Mouse (Mus musculus): Measurements from ENCODE around the gene Cdc42. TPM values are rescaled to one million over a fixed set of nuclear protein-coding genes. Genes with fewer than 3 reads are reported as not detected.

Cdc42 gene
- polyA plus RNA-seq, 1 experiment, result 298 TPM

DNA sequence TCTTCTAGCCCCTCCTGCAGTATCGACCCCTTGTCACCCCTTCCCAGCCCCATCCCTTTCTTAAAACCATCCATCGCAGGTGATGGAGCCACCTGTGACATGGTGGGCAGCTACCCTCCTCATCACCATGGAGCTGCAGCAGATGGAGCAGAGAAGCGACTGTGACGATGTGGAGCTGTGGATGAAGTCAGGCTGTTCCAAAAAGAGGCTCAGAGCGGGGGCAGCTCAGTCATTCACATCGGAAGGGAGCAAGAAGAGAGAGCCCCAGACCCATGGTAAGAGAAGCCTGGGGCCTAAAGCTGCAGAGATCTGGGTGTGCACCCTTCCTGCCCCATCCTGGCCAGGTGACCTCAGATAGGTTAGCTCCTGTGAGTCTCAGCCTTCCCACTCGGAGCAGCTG is 53.4 kb downstream of the Cdc42 start:
- no peak overlapping the region for H3K4me2 ChIP-seq (ENCODE audit: low read depth)
- no peaks in the 10 kb centered on the region for H3K36me3 ChIP-seq (ENCODE audit: control insufficient read depth, insufficient read depth)
- no peaks in the 10 kb centered on the region for H3K27me3 ChIP-seq (ENCODE audit: control insufficient read depth, insufficient read depth, insufficient read length)
- no peak overlapping the region for H3ac ChIP-seq (ENCODE audit: control insufficient read depth, insufficient read length)
- no peak overlapping the region for H3K4me3 ChIP-seq
- no peaks in the 10 kb centered on the region for H3K79me2 ChIP-seq (ENCODE audit: control insufficient read depth, insufficient read depth)
- TF ChIP-seq USF1 (IDR thresholded peaks at IDR 0.05; ENCODE audit: low read depth) (no peak), E2F4 (IDR thresholded peaks at IDR 0.05; ENCODE audit: insufficient read depth) (no peak), SRF (IDR thresholded peaks at IDR 0.05; ENCODE audit: control insufficient read depth, insufficient read length, low read depth) (no peak), REST (IDR thresholded peaks at IDR 0.05; ENCODE audit: insufficient read depth, insufficient read length) (no peak), POLR2A (IDR thresholded peaks at IDR 0.05; ENCODE audit: insufficient read length, low read depth) (no peak), MYOD1 (IDR thresholded peaks at IDR 0.05; ENCODE audit: control insufficient read depth in 1 of 3, insufficient read length in 2 of 3, low read depth in 2 of 3) (no peak)

- Histone ChIP-seq H3K4me3 (no peak overlapping the region), H3K79me2 (ENCODE audit: control insufficient read depth, insufficient read depth) (no peaks in the 10 kb centered on the region), H3K27me3 (ENCODE audit: control insufficient read depth, insufficient read depth, insufficient read length) (no peaks in the 10 kb centered on the region), H3ac (ENCODE audit: control insufficient read depth, insufficient read length) (no peak overlapping the region), H3K4me2 (ENCODE audit: low read depth) (no peak overlapping the region), H3K36me3 (ENCODE audit: control insufficient read depth, insufficient read depth) (no peaks in the 10 kb centered on the region)
- TF ChIP-seq POLR2AphosphoS2 (IDR thresholded peaks at IDR 0.05; ENCODE audit: insufficient read length, low read depth), result peak; percentile 41
- no peak for TF ChIP-seq REST (IDR thresholded peaks at IDR 0.05; ENCODE audit: insufficient read depth, insufficient read length)
Observed at GRCm38 (mm10) chr4:137301635-137302034, 55.9 kb downstream of the Cdc42 start.

DNA sequence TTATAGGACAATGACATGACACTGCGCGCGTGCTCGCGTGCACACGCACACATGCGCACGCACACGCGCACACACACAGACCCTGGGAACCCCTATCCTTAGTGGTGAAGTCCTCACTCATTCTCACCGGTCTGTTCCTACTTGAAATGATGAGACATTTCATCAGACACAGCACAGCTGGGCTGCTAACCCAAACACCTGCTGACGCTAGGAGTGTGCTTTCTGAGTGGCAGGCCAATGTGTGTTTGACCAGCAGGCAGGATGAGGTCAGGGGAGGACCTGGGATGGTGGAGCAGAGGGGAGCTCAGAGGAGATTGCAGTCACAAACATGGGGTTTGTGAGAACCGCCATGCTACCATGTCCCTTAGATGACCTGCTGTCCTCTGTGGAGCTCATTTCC is 57.3 kb downstream of the Cdc42 start:
- no peaks in the 10 kb centered on the region for H3K36me3 ChIP-seq (ENCODE audit: control insufficient read depth, insufficient read depth)
- no peaks in the 10 kb centered on the region for H3K27me3 ChIP-seq (ENCODE audit: control insufficient read depth, insufficient read depth, insufficient read length)
- H3K4me2 ChIP-seq (ENCODE audit: low read depth), result no peak overlapping the region
- H3K79me2 ChIP-seq (ENCODE audit: control insufficient read depth, insufficient read depth), result no peaks in the 10 kb centered on the region
- TF ChIP-seq TCF12 (IDR thresholded peaks at IDR 0.05; ENCODE audit: insufficient read depth, poor library complexity, severe bottlenecking) (peak; percentile 64), REST (IDR thresholded peaks at IDR 0.05; ENCODE audit: insufficient read depth, insufficient read length) (no peak), MYOD1 (IDR thresholded peaks at IDR 0.05; ENCODE audit: control insufficient read depth in 1 of 3, insufficient read length in 2 of 3, low read depth in 2 of 3) (peak; percentile 48 to 94 (median 86)), CEBPB (IDR thresholded peaks at IDR 0.05; ENCODE audit: insufficient read depth, poor library complexity, severe bottlenecking) (no peak), USF1 (IDR thresholded peaks at IDR 0.05; ENCODE audit: low read depth) (no peak), MYOG (IDR thresholded peaks at IDR 0.05; ENCODE audit: control insufficient read depth in 1 of 3, insufficient read depth in 1 of 3, insufficient read length in 2 of 3, low read depth in 2 of 3) (peak; percentile 68 to 93 (median 77)), SRF (IDR thresholded peaks at IDR 0.05; ENCODE audit: control insufficient read depth, insufficient read length, low read depth) (no peak), POLR2AphosphoS2 (IDR thresholded peaks at IDR 0.05; ENCODE audit: insufficient read length, low read depth) (peak; percentile 38), TCF3 (IDR thresholded peaks at IDR 0.05; ENCODE audit: insufficient read length, low read depth) (peak; percentile 69), POLR2A (IDR thresholded peaks at IDR 0.05; ENCODE audit: insufficient read length, low read depth) (no peak), E2F4 (IDR thresholded peaks at IDR 0.05; ENCODE audit: insufficient read depth) (no peak), MAX (IDR thresholded peaks at IDR 0.05; ENCODE audit: low read depth) (no peak)
- H3ac ChIP-seq (ENCODE audit: control insufficient read depth, insufficient read length), result no peak overlapping the region
- no peak overlapping the region for H3K4me3 ChIP-seq

- Histone ChIP-seq H3K27me3 (ENCODE audit: control insufficient read depth, insufficient read depth, insufficient read length) (no peaks in the 10 kb centered on the region), H3ac (ENCODE audit: control insufficient read depth, insufficient read length) (no peak overlapping the region), H3K79me2 (ENCODE audit: control insufficient read depth, insufficient read depth) (no peaks in the 10 kb centered on the region), H3K4me3 (no peak overlapping the region), H3K36me3 (ENCODE audit: control insufficient read depth, insufficient read depth) (no peaks in the 10 kb centered on the region), H3K4me2 (ENCODE audit: low read depth) (no peak overlapping the region)
- TF ChIP-seq MYOG (IDR thresholded peaks at IDR 0.05; ENCODE audit: control insufficient read depth in 1 of 3, insufficient read depth in 1 of 3, insufficient read length in 2 of 3, low read depth in 2 of 3), result no peak
- TF ChIP-seq POLR2AphosphoS2 (IDR thresholded peaks at IDR 0.05; ENCODE audit: insufficient read length, low read depth), result peak; percentile 45
Observed at GRCm38 (mm10) chr4:137298406-137298805, 59.1 kb downstream of the Cdc42 start.

- no peak overlapping the region for H3K4me2 ChIP-seq (ENCODE audit: low read depth)
- no peak overlapping the region for H3K4me3 ChIP-seq
- no peaks in the 10 kb centered on the region for H3K36me3 ChIP-seq (ENCODE audit: control insufficient read depth, insufficient read depth)
- TF ChIP-seq TCF12 (IDR thresholded peaks at IDR 0.05; ENCODE audit: insufficient read depth, poor library complexity, severe bottlenecking), result no peak
- no peak for TF ChIP-seq CEBPB (IDR thresholded peaks at IDR 0.05; ENCODE audit: insufficient read depth, poor library complexity, severe bottlenecking)
- no peak for TF ChIP-seq POLR2AphosphoS2 (IDR thresholded peaks at IDR 0.05; ENCODE audit: insufficient read length, low read depth)
- no peak for TF ChIP-seq E2F4 (IDR thresholded peaks at IDR 0.05; ENCODE audit: insufficient read depth)
- TF ChIP-seq MYOD1 (IDR thresholded peaks at IDR 0.05; ENCODE audit: control insufficient read depth in 1 of 3, insufficient read length in 2 of 3, low read depth in 2 of 3), result no peak
- no peak for TF ChIP-seq MYOG (IDR thresholded peaks at IDR 0.05; ENCODE audit: control insufficient read depth in 1 of 3, insufficient read depth in 1 of 3, insufficient read length in 2 of 3, low read depth in 2 of 3)
- no peak for TF ChIP-seq SRF (IDR thresholded peaks at IDR 0.05; ENCODE audit: control insufficient read depth, insufficient read length, low read depth)
- TF ChIP-seq USF1 (IDR thresholded peaks at IDR 0.05; ENCODE audit: low read depth), result no peak
- no peak for TF ChIP-seq POLR2A (IDR thresholded peaks at IDR 0.05; ENCODE audit: insufficient read length, low read depth)
- no peak for TF ChIP-seq REST (IDR thresholded peaks at IDR 0.05; ENCODE audit: insufficient read depth, insufficient read length)
- TF ChIP-seq TCF3 (IDR thresholded peaks at IDR 0.05; ENCODE audit: insufficient read length, low read depth), result no peak
- TF ChIP-seq MAX (IDR thresholded peaks at IDR 0.05; ENCODE audit: low read depth), result no peak
- no peaks in the 10 kb centered on the region for H3K27me3 ChIP-seq (ENCODE audit: control insufficient read depth, insufficient read depth, insufficient read length)
- no peaks in the 10 kb centered on the region for H3K79me2 ChIP-seq (ENCODE audit: control insufficient read depth, insufficient read depth)
- no peak overlapping the region for H3ac ChIP-seq (ENCODE audit: control insufficient read depth, insufficient read length)
Observed at GRCm38 (mm10) chr4:137297611-137298010, 59.9 kb downstream of the Cdc42 start.
